Mouse (Mus musculus) G1E (cell line): Measurements from ENCODE around the gene Pik3r1. TPM values are rescaled to one million over a fixed set of nuclear protein-coding genes. Genes with fewer than 3 reads are reported as not detected.

Experiments used
- ATAC-seq: 2 replicates; pipeline ENCODE4 v1.8.0; 2016; ENCODE audit warnings: mild to moderate bottlenecking; ENCODE audit not compliant: insufficient number of reproducible peaks, poor library complexity, low FRiP score, severe bottlenecking; ENCODE audit errors: extremely low read depth
- DNase-seq: peaks from one replicate; pipeline ENCODE4 v3.0.0; 2012; ENCODE audit warnings: low spot score
- H3K27me3 ChIP-seq: 2 replicates; pipeline ENCODE4 v1.6.1; 2012; ENCODE audit warnings: mild to moderate bottlenecking, low read length, inconsistent platforms; ENCODE audit not compliant: insufficient read depth
- H3K36me3 ChIP-seq: replicated peaks from 2 replicates; pipeline ENCODE3; 2012; ENCODE audit warnings: mild to moderate bottlenecking, inconsistent platforms
- H3K4me1 ChIP-seq: 2 replicates; pipeline ENCODE4 v1.6.1; 2012; ENCODE audit warnings: low read depth, low read length, inconsistent platforms, mixed read lengths; ENCODE audit not compliant: insufficient read depth
- H3K4me3 ChIP-seq: 2 replicates; pipeline ENCODE4 v1.5.1; 2012; ENCODE audit warnings: low read depth, mild to moderate bottlenecking, inconsistent platforms, low read length, moderate library complexity, mixed read lengths
- H3K9me3 ChIP-seq: replicated peaks from 2 replicates; pipeline ENCODE4 v1.6.1; 2012; ENCODE audit warnings: inconsistent platforms
- CTCF ChIP-seq: IDR thresholded peaks from 2 replicates; pipeline ENCODE4 v1.5.1; 2012; ENCODE audit warnings: low read depth, low read length, inconsistent platforms, mixed read lengths
- GATA1 ChIP-seq: IDR thresholded peaks from 2 replicates; pipeline ENCODE4 v1.6.1; 2012; ENCODE audit warnings: borderline replicate concordance, low read length, inconsistent platforms, mixed read lengths
- GATA2 ChIP-seq: IDR thresholded peaks from 2 replicates; pipeline ENCODE4 v1.6.1; 2012; ENCODE audit warnings: low read depth, low read length, inconsistent platforms, borderline replicate concordance
- POLR2AphosphoS5 ChIP-seq: IDR thresholded peaks from 2 replicates; pipeline ENCODE4 v1.6.1; 2012; ENCODE audit warnings: low read depth, low read length, inconsistent platforms; ENCODE audit not compliant: insufficient replicate concordance
- TAL1 ChIP-seq: conservative IDR thresholded peaks from 2 replicates; pipeline ENCODE4 v1.6.1; 2012; ENCODE audit warnings: low read depth, low read length, inconsistent platforms, mixed read lengths
- polyA plus RNA-seq: library from polyadenylated mRNA; stranded (reverse); fragments of >175 nt; gene quantifications from 2 replicates; pipeline ENCODE4 v1.2.3, GENCODE M21; 2012
- total RNA-seq, 2 experiments: library from RNA; stranded (forward) in 1 of 2; stranded (reverse) in 1 of 2; fragments of 200-1000 nt in 1 of 2; fragments of >200 nt in 1 of 2; fragmentation: Nextera tagmentation in 1 of 2; gene quantifications; 2 replicates each; pipeline ENCODE4 v1.2.3; 2014 to 2017

Pik3r1 gene
- total and polyA plus RNA-seq, 3 experiments, result 9.3 to 150 (median 111) TPM

DNA sequence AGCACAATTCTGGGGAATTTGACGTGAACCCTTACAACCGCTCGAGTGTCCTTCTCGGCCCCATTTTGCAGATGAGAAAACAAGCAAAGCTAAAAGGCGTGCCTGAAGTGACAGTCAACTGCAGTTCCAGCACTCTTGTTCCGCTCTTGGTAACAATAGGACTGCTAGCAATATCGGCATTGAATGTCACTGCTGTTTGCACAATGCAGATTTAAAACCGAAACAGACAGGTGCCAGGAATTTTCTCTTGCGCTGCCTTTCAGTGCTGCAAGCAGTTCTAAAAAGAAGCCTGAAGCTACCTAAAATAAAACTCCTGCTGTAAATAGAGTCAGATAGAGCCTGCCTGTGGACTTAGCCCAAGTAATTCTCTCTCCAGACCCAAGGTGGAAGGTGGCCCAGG, 4.3 kb downstream of the Pik3r1 start:
- Histone ChIP-seq H3K4me1 (peaks cover 75% of the 10 kb centered on the region), H3K9me3 (no peaks in the 10 kb centered on the region), H3K4me3 (peak overlapping the region; percentile 58; the same call in 1 of the 2 replicates), H3K27me3 (no peaks in the 10 kb centered on the region), H3K36me3 (peaks cover 32% of the 10 kb centered on the region)
- TF ChIP-seq TAL1, result no peak
- no peak for TF ChIP-seq POLR2AphosphoS5
- TF ChIP-seq GATA2, result no peak
- TF ChIP-seq CTCF, result no peak
- no peak for TF ChIP-seq GATA1
- no peak for DNase-seq
- no peak for ATAC-seq

DNA sequence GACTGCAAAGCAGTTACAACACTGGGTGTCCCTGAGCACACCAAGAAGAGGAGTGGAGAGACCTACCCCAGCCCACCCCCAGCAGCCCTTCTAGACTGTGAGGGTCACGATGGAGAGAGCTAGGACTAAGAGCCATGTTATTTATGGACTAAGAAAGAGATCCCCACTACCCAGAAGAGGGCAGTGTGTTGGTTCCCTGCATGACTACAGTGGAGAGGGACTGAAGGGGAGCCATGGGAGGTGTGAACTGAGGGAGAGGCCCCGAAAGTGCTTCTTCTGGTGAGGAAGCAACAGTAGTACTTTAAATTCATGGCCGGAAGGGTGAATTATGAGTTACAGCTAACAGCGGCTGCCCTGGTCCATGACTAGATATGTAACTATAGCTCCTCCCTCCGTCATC, 4.9 kb downstream of the Pik3r1 start:
- DNase-seq, result no peak
- H3K4me1 ChIP-seq, result peaks cover 76% of the 10 kb centered on the region
- no peak for TF ChIP-seq GATA2
- TF ChIP-seq TAL1, result no peak
- no peak for TF ChIP-seq CTCF
- H3K27me3 ChIP-seq, result no peaks in the 10 kb centered on the region
- peaks cover 37% of the 10 kb centered on the region for H3K36me3 ChIP-seq
- H3K4me3 ChIP-seq, result peak overlapping the region; percentile 42; the same call in 1 of the 2 replicates
- ATAC-seq, result no peak
- no peaks in the 10 kb centered on the region for H3K9me3 ChIP-seq

DNA sequence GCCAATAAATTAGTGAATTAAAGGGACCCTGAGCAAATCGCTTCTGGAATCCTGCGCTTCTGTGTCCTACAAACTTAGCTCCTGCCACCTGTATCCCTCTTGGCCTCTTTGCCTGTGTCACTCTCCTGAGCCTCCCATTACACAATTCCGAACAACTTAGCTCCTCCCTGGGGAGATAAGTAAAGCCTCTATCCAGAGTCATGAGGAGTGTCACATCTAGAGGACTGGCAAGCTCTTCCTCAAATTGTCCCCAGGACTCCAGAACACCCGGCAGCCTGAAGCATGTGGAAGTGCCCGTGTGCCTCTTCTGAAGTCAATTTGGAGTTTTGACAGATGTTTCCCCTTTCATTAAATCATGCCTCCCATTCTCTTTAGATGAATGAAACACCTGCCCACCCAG, 6.4 kb downstream of the Pik3r1 start:
- DNase-seq, result no peak
- H3K4me1 ChIP-seq, result peaks cover 88% of the 10 kb centered on the region
- H3K36me3 ChIP-seq, result peaks cover 53% of the 10 kb centered on the region
- H3K4me3 ChIP-seq, result peak overlapping the region; percentile 55; the same call in 1 of the 2 replicates
- TF ChIP-seq CTCF (no peak), TAL1 (no peak), GATA2 (no peak), GATA1 (no peak), POLR2AphosphoS5 (no peak)
- ATAC-seq, result no peak
- H3K9me3 ChIP-seq, result no peaks in the 10 kb centered on the region
- H3K27me3 ChIP-seq, result no peaks in the 10 kb centered on the region

DNA sequence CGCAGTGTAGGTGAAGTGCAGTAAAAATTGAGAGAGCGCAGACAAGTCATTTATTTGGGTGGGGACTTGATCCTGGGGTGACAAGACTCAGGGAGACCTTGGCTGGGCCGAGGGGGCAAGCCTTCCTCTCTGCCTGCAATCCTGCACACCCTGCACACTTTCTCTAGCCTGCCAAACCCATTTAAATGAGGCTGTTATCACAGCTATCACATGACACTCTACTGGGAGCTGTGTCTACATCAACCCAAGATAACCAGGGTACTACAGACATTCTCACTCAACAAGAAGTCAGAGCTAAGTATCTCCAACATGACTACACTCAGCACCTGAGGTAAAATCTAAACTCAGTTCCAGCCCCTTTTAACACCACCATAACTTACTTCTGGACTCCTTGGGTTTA, 7.1 kb downstream of the Pik3r1 start:
- Histone ChIP-seq H3K9me3 (no peaks in the 10 kb centered on the region), H3K4me1 (peaks cover 86% of the 10 kb centered on the region), H3K4me3 (peak overlapping the region; percentile 55; the same call in 1 of the 2 replicates), H3K36me3 (peaks cover 56% of the 10 kb centered on the region), H3K27me3 (no peaks in the 10 kb centered on the region)
- peak; percentile 68 for DNase-seq
- TF ChIP-seq CTCF, result no peak
- peak; percentile 72 for TF ChIP-seq TAL1
- ATAC-seq, result peak; percentile 86

DNA sequence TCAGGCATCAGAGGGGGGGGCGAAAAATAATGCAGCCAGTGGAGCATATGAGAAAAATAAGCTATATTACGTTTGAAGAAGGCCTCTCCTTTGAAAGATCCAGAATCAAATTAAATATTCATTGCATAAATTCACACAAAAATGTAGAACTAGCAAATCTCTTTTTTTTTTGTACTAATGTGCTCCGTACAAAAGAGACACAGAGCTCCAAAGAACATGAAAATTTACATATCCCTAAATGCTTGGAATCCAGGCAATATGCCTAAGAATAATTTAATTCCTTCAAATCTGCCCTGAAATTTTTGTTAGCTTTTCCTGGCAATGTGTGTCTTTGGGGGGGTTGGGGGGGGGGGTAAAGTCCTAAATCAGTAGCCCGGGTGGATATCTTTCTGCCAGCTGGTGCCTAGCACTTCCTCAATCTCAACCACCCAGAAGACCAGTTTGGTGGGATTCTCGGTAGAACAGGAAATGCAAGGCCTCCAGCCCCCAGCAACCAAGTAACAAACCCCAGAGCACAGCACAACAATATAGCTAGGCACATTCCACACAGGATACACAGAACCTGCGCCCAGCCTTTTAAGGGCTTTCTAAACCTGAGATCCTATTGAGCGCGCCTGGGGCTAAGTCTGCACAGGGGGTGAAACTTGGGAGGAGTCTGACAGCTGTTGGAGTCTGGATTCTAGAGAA, 7.9 kb downstream of the Pik3r1 start:
- Histone ChIP-seq H3K4me3 (no peak overlapping the region; the same call in 1 of the 2 replicates), H3K36me3 (peaks cover 61% of the 10 kb centered on the region), H3K9me3 (no peaks in the 10 kb centered on the region), H3K4me1 (peaks cover 81% of the 10 kb centered on the region), H3K27me3 (no peaks in the 10 kb centered on the region)
- no peak for TF ChIP-seq GATA2
- TF ChIP-seq POLR2AphosphoS5, result no peak
- TF ChIP-seq GATA1, result no peak
- TF ChIP-seq TAL1, result no peak
- TF ChIP-seq CTCF, result no peak
- DNase-seq (peak; percentile 32), ATAC-seq (peak; percentile 22)

DNA sequence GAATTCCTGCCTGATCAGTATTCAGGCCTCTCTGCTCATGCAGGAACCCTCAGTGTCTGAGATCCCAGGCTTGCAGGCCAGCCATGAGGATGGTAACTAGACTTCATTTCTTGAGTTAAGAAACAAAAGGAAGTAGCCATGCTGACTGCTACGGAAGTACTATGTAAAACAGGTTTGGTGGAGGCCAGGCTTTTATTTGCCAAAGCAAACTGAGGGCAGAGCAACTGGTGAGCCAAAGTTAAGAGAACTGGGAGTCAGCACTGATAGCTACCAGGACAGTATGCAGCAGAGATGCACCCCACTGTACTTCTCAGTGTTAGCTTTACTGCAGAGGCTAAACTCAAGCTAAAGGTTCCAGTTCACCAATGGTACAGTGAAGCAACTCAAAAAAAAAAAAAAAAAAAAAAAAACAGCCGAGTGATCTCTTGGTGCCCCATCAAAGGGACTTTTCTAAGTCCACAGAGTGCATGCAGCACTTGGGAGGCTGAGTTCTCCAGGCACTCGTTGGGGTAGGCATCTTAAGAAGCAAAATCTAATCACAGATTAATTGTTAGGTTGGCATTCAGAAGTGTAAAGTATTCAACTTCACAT, 8.6 kb downstream of the Pik3r1 start:
- ATAC-seq (no peak), DNase-seq (no peak)
- Histone ChIP-seq H3K4me1 (peaks cover 82% of the 10 kb centered on the region), H3K9me3 (no peaks in the 10 kb centered on the region), H3K4me3 (no peak overlapping the region), H3K36me3 (peaks cover 63% of the 10 kb centered on the region), H3K27me3 (no peaks in the 10 kb centered on the region)
- TF ChIP-seq TAL1 (no peak), GATA2 (no peak), CTCF (no peak), POLR2AphosphoS5 (no peak), GATA1 (no peak)
